Mouse (Mus musculus) hematopoietic stem cell, adult 5-6 weeks (primary cell): ENCODE data around the gene Agap1. TPM values are rescaled to one million over a fixed set of nuclear protein-coding genes. Genes with fewer than 3 reads are reported as not detected.

Experiments used
- ATAC-seq, 2 experiments: fragments of 125-278 bp in 1 of 2; replicated peaks in 1 of 2; 2 replicates each; pipeline ENCODE4 v1.8.0; 2016 to 2017; ENCODE audit warnings: inconsistent platforms in 2 of 2, mild to moderate bottlenecking in 2 of 2, moderate number of reproducible peaks in 2 of 2, low read depth in 1 of 2, moderate TSS enrichment in 1 of 2; ENCODE audit not compliant: low FRiP score in 2 of 2, poor library complexity in 2 of 2, severe bottlenecking in 2 of 2, insufficient read depth in 1 of 2, low TSS enrichment in 1 of 2
- total RNA-seq: library from RNA; stranded (forward); fragments of 172-1452, 232-1000 nt; gene quantifications from 2 replicates; pipeline ENCODE4 v1.2.3, GENCODE M21; 2017

The Agap1 gene
- total RNA-seq, 1 experiment from 2014 or later: 8.4 TPM

DNA sequence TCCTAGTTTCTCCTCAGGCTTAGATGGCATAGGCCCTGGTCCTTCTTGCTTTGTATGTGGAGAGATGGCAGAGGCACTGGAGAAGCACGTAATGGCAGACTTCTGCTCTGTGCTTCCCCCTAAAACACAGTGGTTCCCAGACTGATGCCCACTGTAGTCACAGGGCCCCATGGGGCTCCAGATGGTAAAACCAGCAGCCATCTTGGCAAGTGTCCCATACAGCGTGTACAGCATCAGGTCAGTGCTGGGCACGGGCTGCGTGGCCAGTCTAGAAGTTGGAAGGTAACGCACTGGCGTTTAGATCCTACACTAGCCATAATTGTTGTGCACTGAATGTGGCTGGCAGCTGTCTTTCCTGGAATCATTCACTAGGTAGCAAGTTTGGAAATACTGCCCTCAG is 273.9 kb downstream of the Agap1 start:
- ATAC-seq: no peak

DNA sequence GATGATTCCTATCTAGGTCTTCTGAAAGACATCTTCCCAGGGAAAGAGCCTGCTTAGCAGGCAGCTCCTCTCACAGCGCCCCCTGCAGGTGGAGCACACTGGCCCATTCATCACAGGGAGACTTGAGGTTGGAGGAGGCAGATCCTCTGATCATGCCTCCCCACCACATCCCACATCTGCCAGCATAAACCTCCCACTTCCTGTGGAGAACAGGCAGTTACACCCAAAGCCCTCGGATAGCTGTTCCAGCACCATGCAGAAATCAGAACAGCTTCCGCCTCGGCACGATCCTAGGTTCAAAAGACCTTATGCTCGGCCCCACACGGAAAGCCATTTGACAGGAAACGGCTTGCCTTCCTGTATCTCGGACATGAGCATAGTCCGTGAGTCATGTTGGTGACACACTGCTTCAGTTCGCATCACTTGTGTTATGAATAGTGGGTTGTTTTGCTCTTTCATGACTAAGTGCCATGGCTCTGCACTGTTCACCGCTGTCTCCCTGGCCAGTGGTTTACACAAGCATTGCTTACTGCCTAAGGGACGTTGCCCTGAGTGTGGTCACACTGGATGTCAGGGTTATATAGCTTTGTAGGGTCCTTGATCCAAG is 276.1 kb downstream of the Agap1 start:
- no peak for ATAC-seq

DNA sequence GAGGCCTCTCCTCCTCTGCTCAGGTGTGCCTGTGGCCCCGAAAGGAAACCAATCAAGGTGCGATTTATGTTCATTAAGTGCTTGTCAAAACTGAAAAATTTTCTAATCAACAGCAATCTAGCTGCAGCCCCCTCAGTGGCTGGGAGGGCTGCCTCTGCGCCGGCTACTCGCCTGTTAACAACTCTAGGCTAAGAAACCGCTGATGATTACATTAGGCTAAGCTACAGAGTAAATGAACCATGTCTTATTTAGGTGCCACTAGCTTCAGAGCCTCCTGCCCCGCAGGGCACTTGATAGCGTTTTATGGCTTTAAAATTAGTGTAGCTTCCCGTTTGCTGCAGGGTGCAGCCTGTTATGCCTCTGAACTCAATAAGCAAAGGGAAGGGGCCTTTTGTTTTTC is 279.8 kb downstream of the Agap1 start:
- no peak for ATAC-seq

- no peak for ATAC-seq
Measured at GRCm38 (mm10) chr1:89735146-89735545, 280.5 kb downstream of the Agap1 start.

- no peak for ATAC-seq
Measured at GRCm38 (mm10) chr1:89736021-89736420, 281.4 kb downstream of the Agap1 start.

GRCm38 (mm10) chr1:89739067-89739774 is 284.6 kb downstream of the Agap1 start:
- no peak for ATAC-seq

DNA sequence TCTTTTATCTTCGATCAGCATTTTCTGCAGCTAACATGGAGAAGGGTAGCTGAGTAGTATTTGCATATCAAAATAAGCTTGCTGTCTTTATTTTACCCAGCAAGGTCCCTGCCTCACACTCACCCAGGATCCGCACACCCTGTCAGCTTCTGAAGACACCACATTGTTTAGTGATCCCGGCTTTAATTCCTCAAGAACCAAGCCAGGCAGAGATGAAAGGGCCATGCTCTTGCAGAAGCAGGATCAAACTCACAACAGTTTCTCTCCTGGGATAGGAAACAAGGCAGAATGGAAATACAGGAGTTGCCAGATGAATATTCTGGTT is 285.1 kb downstream of the Agap1 start:
- no peak for ATAC-seq

DNA sequence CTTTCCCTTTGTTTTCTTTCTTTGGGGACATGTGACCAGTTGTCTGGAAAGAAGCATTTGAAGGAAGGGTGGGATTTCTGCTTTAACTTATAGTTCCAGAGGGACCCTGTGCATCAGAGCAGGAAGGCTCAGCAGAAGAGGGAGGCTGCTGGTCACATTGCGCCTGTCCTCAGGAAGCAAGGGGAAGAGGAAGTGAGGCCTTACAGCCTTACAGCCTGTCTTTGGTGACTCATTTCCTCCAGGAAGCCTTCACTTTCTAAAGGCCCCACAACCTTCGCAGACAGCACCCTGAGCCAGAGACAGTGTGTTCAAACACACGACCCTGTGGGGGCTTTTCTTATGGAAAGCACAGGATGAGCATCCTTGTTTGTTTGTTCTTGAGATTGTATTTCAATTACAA is 287.8 kb downstream of the Agap1 start:
- ATAC-seq: peak in 1 of 2 experiments; percentile 58; a peak in 1 of 4 replicates

DNA sequence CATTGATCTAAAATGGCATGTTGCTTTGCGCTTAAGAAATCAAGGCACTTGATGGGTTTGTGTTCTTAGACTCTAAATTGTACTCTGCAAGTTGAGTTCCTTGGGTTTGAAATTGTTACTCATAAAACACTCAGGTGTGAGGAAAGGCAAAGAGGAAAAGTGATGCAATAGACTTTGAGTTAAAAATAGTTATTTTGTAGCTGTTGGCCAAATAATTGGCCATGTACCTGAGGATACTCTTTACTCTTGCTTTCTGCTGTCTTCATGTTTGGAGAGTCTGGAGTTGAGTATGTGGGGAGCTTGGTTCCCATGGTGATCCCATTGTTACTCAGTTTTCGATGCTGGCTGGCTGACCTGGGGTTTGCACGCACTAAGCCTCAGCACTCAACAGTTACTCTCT is 291.6 kb downstream of the Agap1 start:
- ATAC-seq: no peak

DNA sequence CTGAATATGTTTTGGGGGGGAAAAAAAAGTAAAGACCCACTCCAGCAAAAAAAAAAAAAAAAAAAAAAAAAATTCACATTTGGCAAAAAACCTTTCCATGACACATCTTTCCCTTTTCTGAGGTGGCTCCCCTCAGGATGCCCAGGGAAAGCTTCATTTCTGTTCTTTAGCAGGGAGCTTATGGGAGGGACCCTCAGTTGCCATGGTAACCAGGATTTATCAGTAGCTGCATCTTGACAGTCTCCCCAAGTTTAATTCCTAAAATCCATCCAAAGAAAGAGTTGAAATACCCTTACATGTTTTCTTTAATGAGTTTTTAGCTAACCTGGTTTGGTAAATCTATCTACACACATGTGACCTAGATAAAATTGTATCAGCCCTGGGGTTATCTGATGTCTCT is 295.1 kb downstream of the Agap1 start:
- ATAC-seq: no peak

- no peak for ATAC-seq
Measured at GRCm38 (mm10) chr1:89750495-89750894, 295.9 kb downstream of the Agap1 start.

GRCm38 (mm10) chr1:89750921-89751320 is 296.3 kb downstream of the Agap1 start:
- ATAC-seq: no peak

DNA sequence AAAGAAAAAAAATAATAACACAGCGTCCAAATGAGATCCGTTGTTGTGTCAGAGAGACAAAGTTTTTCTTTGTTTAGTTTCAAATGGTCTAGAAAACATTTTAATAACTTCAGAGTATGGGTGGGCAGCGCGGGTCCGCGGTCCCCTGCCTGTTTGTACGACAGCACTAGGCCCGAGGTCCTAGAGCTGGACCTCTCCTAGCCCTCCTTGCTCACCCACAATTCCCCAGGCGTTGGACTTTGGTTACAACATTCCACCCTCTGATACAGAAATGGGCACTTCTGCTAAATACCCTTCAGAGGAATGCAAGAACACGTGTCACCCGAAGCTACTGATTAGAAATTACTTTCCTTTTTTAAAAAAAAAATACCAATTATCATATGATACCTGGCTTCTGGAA is 296.7 kb downstream of the Agap1 start:
- ATAC-seq: no peak

DNA sequence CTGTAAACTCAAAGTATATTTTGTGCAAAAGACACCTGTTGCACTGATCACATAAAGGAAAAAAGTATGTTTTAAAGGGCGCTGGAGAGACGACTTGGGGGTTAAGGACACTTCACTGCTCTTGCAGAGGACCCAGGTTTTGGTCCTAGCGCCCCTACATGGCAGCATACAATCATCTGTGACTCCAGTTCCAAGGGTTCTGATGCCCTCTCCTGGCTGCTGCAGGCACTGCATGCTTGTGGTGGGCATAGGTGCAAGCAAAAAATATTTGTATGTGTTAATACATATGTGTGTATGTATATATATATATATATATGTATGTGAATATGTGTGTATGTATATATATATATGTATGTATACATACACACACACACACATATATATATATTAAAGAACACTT is 298.1 kb downstream of the Agap1 start:
- no peak for ATAC-seq

GRCm38 (mm10) chr1:89755358-89755757 is 300.8 kb downstream of the Agap1 start:
- ATAC-seq: no peak

DNA sequence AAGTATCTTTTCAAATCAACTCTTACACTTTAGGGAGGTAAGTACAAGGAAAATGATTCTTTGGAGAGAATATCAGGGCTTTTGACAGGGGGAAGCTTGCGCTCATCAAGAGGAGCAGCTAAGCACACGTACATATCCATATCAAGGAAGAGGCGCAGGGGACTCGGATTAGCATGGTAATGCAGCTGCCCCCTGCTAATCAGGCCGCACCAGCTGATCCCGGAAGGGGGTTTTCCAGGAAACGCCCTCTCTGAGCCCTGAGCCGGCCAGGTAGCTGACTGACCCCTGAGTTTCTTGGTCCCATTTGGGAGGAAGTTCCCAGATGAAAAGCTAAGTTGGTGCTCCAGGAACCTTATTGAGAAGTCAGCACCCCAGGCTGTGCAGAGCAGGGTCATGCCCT is 301.8 kb downstream of the Agap1 start:
- no peak for ATAC-seq

DNA sequence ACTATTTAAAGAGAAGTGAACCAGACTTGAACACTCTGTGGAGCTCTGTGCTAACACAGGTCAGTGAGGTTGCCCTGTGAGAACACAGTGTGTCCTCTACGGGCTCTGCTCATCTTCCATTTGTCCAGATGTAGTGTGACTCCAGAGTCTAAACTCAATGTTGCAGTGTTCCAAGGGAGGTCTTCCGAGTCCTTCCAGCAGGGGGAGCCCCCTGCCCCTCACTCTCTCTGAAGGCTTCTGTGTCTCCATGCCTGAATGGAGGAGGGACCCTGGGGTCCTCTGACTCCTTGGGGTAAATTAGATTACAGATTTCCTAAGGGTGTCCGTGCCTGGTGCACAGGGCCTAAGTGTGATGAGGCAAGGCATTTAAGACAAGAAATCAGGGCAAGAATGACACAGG is 302.9 kb downstream of the Agap1 start:
- peak in 1 of 2 experiments; percentile 53; a peak in 2 of 4 replicates for ATAC-seq

GRCm38 (mm10) chr1:89763912-89764311 is 309.3 kb downstream of the Agap1 start:
- ATAC-seq: no peak

- ATAC-seq: no peak
Measured at GRCm38 (mm10) chr1:89766891-89767290, 312.3 kb downstream of the Agap1 start.
